Mouse (Mus musculus): ENCODE measurements around the gene Rsph6a.

GRCm38 (mm10) chr7:19088813-19089212, 34.3 kb downstream of the Rsph6a start:
- TF ChIP-seq CTCF (IDR thresholded peaks at IDR 0.05; ENCODE audit: low read depth) (peak; percentile 96), EP300 (IDR thresholded peaks at IDR 0.05; ENCODE audit: low read depth) (no peak)
